Mouse (Mus musculus) heart, embryonic 11.5 days (tissue): ENCODE results near the gene Lat. TPM values are rescaled to one million over a fixed set of nuclear protein-coding genes. Genes with fewer than 3 reads are reported as not detected.
A peak's percentile ranks its signal among the peaks of the same experiment; 100 is the strongest.
"Not testable (repeated sequence)": the region's sequence is repeated elsewhere in the genome, so short reads cannot be mapped to it uniquely, and the experiment has no call there.

Source experiments
- ATAC-seq: fragments of 200-750 bp; cut with Nextera tagmentation; replicated peaks from 2 replicates; pipeline ENCODE4 v1.8.0; 2017; ENCODE audit warnings: moderate library complexity; ENCODE audit not compliant: insufficient number of reproducible peaks, low FRiP score, low TSS enrichment
- H3K27ac ChIP-seq: fragments of 300-500 bp; sonication (generic); 2 replicates; pipeline ENCODE4 v1.5.1; 2014; ENCODE audit warnings: mild to moderate bottlenecking, low read depth, low read length
- H3K27me3 ChIP-seq: fragments of 300-500 bp; sonication (generic); 2 replicates; pipeline ENCODE4 v1.6.1; 2014; ENCODE audit warnings: mild to moderate bottlenecking, low read length, mixed read lengths; ENCODE audit not compliant: control insufficient read depth, insufficient read depth
- H3K36me3 ChIP-seq: fragments of 300-500 bp; sonication (generic); 2 replicates; pipeline ENCODE4 v1.6.1; 2014; ENCODE audit warnings: mild to moderate bottlenecking, low read length, moderate library complexity, mixed read lengths; ENCODE audit not compliant: control insufficient read depth, insufficient read depth
- H3K4me1 ChIP-seq: fragments of 300-500 bp; sonication (generic); 2 replicates; pipeline ENCODE4 v1.6.1; 2014; ENCODE audit warnings: low read length; ENCODE audit not compliant: control insufficient read depth, insufficient read depth
- H3K4me2 ChIP-seq: fragments of 300-500 bp; sonication (generic); 2 replicates; pipeline ENCODE4 v1.6.1; 2014; ENCODE audit warnings: mild to moderate bottlenecking, moderate library complexity
- H3K4me3 ChIP-seq: fragments of 300-500 bp; sonication (generic); 2 replicates; pipeline ENCODE4 v1.5.1; 2014; ENCODE audit warnings: low read depth, low read length
- H3K9ac ChIP-seq: fragments of 300-500 bp; sonication (generic); 2 replicates; pipeline ENCODE4 v1.6.1; 2014; ENCODE audit warnings: mild to moderate bottlenecking, low read depth, low read length, moderate library complexity
- H3K9me3 ChIP-seq: fragments of 300-500 bp; sonication (generic); replicated peaks from 2 replicates; pipeline ENCODE4 v1.6.1; 2016; ENCODE audit warnings: low read length; ENCODE audit not compliant: control insufficient read depth
- WGBS: fragments of 180-500 bp; shearing (Covaris S2); extraction: QIAGEN DNeasy Blood & Tissue Kit; methylation state at CpG from one replicate; pipeline ENCODE4 v1.1.7; 2014; ENCODE audit not compliant: insufficient replicate concordance; 5-methylcytosine and 5-hydroxymethylcytosine counted together
- polyA plus RNA-seq: library from polyadenylated mRNA; unstranded; fragments of >200 nt; fragmentation: Nextera tagmentation; extraction: Ambion mirVana; gene quantifications from 2 replicates; pipeline ENCODE4 v1.2.1, GENCODE M21; 2014

Lat gene
- polyA plus RNA-seq, 1 experiment from 2014 or later, result 5.1 TPM

DNA sequence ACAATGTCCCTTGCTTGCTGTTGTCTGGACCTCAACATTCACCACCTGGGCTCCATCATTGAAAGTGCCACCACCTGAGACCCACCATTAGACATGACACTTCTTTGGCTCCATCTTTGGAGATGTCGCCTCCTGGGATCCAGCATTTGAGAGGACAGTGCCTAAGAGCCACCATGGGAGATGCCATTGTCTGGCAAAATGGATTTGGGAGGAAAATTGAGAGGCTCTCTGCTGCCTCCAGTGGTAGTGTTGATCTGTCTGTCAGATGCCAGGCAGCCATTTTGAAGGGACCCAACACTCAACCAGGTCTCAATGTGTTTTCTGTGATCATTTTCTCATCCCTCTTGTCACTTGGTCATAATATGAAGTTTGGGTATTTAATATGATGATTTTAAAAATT is 33.8 kb downstream of the Lat start:
- H3K4me2 ChIP-seq, result no peak overlapping the region
- 0 out of 2 replicates have a peak, but pooled peaks cover under 1% of the 10 kb centered on the region for H3K4me1 ChIP-seq
- H3K27ac ChIP-seq, result no peak overlapping the region
- 71% methylated on average over 1 of the region's 1 CpGs for WGBS
- H3K36me3 ChIP-seq, result no peaks in the 10 kb centered on the region
- H3K9ac ChIP-seq, result no peak overlapping the region
- no peak for ATAC-seq
- no peaks in the 10 kb centered on the region for H3K27me3 ChIP-seq
- H3K4me3 ChIP-seq, result no peak overlapping the region
- no peaks in the 10 kb centered on the region for H3K9me3 ChIP-seq

DNA sequence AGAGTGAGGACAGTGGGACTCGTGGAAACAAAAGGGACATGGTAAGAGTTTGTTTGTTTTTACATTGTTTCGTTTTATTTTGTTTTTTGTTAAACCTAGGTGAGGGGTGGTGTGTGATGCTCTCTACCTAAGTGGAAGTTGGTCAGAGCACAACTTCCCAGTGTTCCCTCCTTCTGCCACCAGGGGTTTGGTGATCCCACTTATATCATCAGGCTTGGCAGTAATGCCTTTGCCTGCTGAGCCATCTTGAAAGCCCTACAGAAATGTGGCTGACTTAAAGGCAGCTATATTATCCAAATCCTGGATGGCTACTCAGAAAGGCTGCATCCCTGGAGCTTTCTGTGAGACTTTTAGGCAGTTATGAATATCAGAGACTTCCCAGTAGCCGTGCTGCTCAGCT is 36.7 kb downstream of the Lat start:
- no peaks in the 10 kb centered on the region for H3K4me1 ChIP-seq
- H3K4me2 ChIP-seq, result no peak overlapping the region
- no peaks in the 10 kb centered on the region for H3K27me3 ChIP-seq
- H3K9me3 ChIP-seq, result no peaks in the 10 kb centered on the region
- H3K27ac ChIP-seq, result no peak overlapping the region
- no peak overlapping the region for H3K4me3 ChIP-seq
- ATAC-seq, result no peak
- 60% methylated on average over 3 of the region's 3 CpGs for WGBS
- no peak overlapping the region for H3K9ac ChIP-seq
- no peaks in the 10 kb centered on the region for H3K36me3 ChIP-seq

GRCm38 (mm10) chr7:126330693-126331092 is 38.7 kb downstream of the Lat start:
- 45% methylated on average over 2 of the region's 2 CpGs for WGBS
- no peak overlapping the region for H3K4me3 ChIP-seq
- H3K27ac ChIP-seq, result no peak overlapping the region
- H3K4me2 ChIP-seq, result no peak overlapping the region
- H3K9ac ChIP-seq, result no peak overlapping the region
- no peaks in the 10 kb centered on the region for H3K9me3 ChIP-seq
- no peaks in the 10 kb centered on the region for H3K27me3 ChIP-seq
- no peaks in the 10 kb centered on the region for H3K36me3 ChIP-seq
- no peaks in the 10 kb centered on the region for H3K4me1 ChIP-seq
- no peak for ATAC-seq

DNA sequence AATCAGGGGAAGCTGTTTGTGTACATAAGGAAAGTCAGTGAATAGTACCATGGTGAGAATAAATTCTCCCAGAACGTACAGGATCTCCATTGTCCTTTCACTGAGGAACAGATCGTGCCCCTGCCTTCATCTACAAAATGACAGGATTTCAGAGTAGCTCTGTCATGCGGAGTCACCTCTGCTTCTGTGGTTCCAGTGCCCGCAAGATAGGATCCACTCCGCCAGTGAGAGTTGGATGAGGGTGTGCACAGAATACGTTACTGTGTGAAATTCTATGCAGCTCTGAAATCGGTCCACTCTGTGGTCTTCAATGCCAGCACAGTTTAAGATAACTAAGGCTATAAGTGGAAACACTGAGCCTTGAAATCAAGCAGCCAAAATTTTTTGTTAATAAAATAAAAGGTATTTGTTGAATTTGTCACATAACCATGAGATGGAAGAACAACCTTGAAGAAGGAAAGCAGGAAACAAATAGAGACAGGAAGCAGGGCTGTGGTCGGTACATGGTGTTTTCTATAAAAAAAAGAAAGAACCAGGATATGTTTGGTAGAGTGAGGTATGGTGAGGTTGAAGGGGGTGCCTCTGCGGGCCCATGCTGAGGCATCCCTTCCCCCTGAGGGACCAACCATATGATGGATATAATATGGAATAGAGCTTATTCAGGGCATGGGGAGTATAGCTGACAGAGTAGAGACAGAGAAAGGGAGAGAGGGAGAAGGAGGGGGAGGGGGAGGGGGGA is 39.3 kb downstream of the Lat start:
- no peaks in the 10 kb centered on the region for H3K36me3 ChIP-seq
- no peak overlapping the region for H3K4me2 ChIP-seq
- no peak for ATAC-seq
- H3K9me3 ChIP-seq, result no peaks in the 10 kb centered on the region
- H3K9ac ChIP-seq, result no peak overlapping the region
- H3K4me1 ChIP-seq, result no peaks in the 10 kb centered on the region
- H3K27ac ChIP-seq, result no peak overlapping the region
- WGBS, result 73% methylated on average over 9 of the region's 9 CpGs
- no peaks in the 10 kb centered on the region for H3K27me3 ChIP-seq
- H3K4me3 ChIP-seq, result no peak overlapping the region

- H3K9me3 ChIP-seq, H3K4me1 ChIP-seq, ATAC-seq, H3K36me3 ChIP-seq, H3K9ac ChIP-seq, H3K4me3 ChIP-seq, H3K27me3 ChIP-seq, H3K27ac ChIP-seq, H3K4me2 ChIP-seq: not testable (repeated sequence)
- WGBS, result 72% methylated on average over 5 of the region's 6 CpGs
Measured at GRCm38 (mm10) chr7:126328848-126329247, 40.5 kb downstream of the Lat start.

DNA sequence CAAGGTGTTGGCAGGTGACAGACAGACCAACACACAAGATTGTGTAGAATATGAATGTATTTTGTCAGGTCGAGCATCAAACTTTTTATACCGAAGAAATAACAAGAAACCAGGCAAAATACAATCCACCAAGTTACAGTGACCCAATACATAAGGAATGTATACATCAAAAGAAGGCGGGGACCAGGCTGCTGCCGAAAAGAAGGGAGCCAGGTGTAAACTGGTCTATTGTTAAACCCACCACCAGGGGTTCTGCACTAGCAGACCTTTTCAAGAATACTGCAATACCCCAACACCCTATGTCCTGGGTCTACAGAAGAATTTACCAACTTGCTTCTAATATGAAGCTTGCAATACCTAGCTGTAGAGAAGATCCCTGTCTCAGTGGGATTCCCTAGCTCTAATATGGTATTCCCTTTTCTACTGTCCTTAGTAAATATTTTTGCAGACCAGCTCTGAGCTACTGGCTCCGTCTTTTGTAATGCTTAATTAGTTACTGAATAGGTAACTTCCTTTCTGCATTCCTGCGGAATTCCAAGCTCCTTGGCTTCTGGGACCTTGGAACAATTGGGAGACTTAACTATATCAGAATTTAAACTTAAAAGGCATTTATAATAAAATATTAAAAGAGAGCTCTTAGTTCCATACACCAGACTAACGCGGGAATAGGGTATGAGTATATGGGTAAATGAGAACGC is 43.6 kb downstream of the Lat start:
- not testable (repeated sequence) for H3K4me3 ChIP-seq
- WGBS, result 23% methylated on average over 9 of the region's 9 CpGs

GRCm38 (mm10) chr7:126324791-126325190 is 44.6 kb downstream of the Lat start:
- 0 out of 2 replicates have a peak, but pooled peaks have one; percentile 49 for ATAC-seq
- Histone ChIP-seq H3K27me3 (0 out of 2 replicates have a peak, but pooled peaks cover 4% of the 10 kb centered on the region), H3K4me1 (no peaks in the 10 kb centered on the region), H3K9me3 (no peaks in the 10 kb centered on the region), H3K36me3 (no peaks in the 10 kb centered on the region), H3K9ac (no peak overlapping the region), H3K27ac (peak overlapping the region; percentile 4), H3K4me2 (peak overlapping the region; percentile 3), H3K4me3 (0 out of 2 replicates have a peak overlapping the region, but pooled peaks have one; percentile 23)
- 22% methylated on average over 3 of the region's 3 CpGs for WGBS

More for the DNA sequence above, 43.6 kb downstream of the Lat start:
- not testable (repeated sequence) for H3K4me2 ChIP-seq, H3K27ac ChIP-seq, H3K36me3 ChIP-seq, H3K4me1 ChIP-seq, H3K9ac ChIP-seq, H3K27me3 ChIP-seq, H3K9me3 ChIP-seq, ATAC-seq

DNA sequence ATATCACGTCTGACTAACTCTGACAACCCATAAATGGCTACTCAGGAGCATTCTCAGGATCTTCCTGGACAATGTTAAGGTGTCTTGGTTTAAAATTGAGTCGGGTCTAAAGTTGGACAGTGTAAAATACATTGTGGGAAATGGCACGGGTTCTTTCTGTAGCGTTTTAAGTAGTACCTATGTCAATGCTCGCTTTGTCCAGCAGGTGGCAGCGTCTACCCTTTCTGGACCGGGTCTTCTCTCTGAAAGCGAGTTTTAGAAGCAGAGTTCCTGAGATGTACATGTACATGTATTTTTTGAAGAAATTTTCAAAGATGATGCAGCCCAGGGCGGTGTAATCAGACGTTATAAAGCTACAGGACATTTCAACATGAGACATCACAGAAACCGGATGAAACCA is 45.6 kb downstream of the Lat start:
- Histone ChIP-seq H3K9me3 (no peaks in the 10 kb centered on the region), H3K27ac (no peak overlapping the region), H3K4me1 (no peaks in the 10 kb centered on the region), H3K4me2 (peak overlapping the region; percentile 3), H3K4me3 (peak overlapping the region; percentile 11; the same call in 1 of the 2 replicates), H3K36me3 (no peaks in the 10 kb centered on the region), H3K9ac (no peak overlapping the region), H3K27me3 (0 out of 2 replicates have a peak, but pooled peaks cover 4% of the 10 kb centered on the region)
- WGBS, result 9% methylated on average over 11 of the region's 11 CpGs
- no peak for ATAC-seq
